Mouse (Mus musculus) neural tube, embryonic 12.5 days (tissue): ENCODE measurements around the gene Miox. TPM values are rescaled to one million over a fixed set of nuclear protein-coding genes. Genes with fewer than 3 reads are reported as not detected.

ENCODE experiments used
- microRNA-seq: library from miRNA; unstranded; fragments of <30 nt; microRNA quantifications from one replicate; pipeline ENCODE4, GENCODE M21; 2017
- polyA plus RNA-seq: library from polyadenylated mRNA; unstranded; fragments of >200 nt; fragmentation: Nextera tagmentation; extraction: Ambion mirVana; gene quantifications from 2 replicates; pipeline ENCODE4 v1.2.1, GENCODE M21; 2016

Gene Miox
- polyA plus RNA-seq, 1 experiment from 2014 or later = not detected

Small RNAs within 50 kb of the gene (microRNA-seq; reads per million reads assigned to microRNA genes)
- gene Mir6959 = 0.87 reads per million

Other genes with a start within 250 kb of the Miox start
- gene Selenoo, start 245.3 kb upstream of the Miox start, polyA plus RNA-seq = 23.2 and 27.2 TPM in 2 replicates
- 18.7 and 20.6 TPM in 2 replicates for gene Tubgcp6, start 211.3 kb upstream of the Miox start, polyA plus RNA-seq
- 23.6 and 25.1 TPM in 2 replicates for gene Hdac10, start 205.7 kb upstream of the Miox start, polyA plus RNA-seq
- gene Mapk12, start 193.7 kb upstream of the Miox start, polyA plus RNA-seq = 11.7 and 13.4 TPM in 2 replicates
- 45.7 and 46.6 TPM in 2 replicates for gene Mapk11, start 184.8 kb upstream of the Miox start, polyA plus RNA-seq
- 123 and 126 TPM in 2 replicates for gene Plxnb2, start 153.6 kb upstream of the Miox start, polyA plus RNA-seq
- gene Dennd6b, start 137.9 kb upstream of the Miox start, polyA plus RNA-seq = 55.5 and 62.6 TPM in 2 replicates
- gene Ppp6r2, start 122.8 kb upstream of the Miox start, polyA plus RNA-seq = 56.9 and 69.7 TPM in 2 replicates
- gene Sbf1, start 19.1 kb upstream of the Miox start, polyA plus RNA-seq = 88.9 and 90.5 TPM in 2 replicates
- not detected in 2 replicates for gene Adm2, start 11.7 kb upstream of the Miox start, polyA plus RNA-seq
- gene Lmf2, start 21.3 kb downstream of the Miox start, polyA plus RNA-seq = 38.8 and 42.2 TPM in 2 replicates
- 133 and 139 TPM in 2 replicates for gene Ncaph2, start 21.3 kb downstream of the Miox start, polyA plus RNA-seq
- gene Sco2, start 39.4 kb downstream of the Miox start, polyA plus RNA-seq = 7.8 and 8.8 TPM in 2 replicates
- gene Tymp, start 42.6 kb downstream of the Miox start, polyA plus RNA-seq = 1.6 and 1.7 TPM in 2 replicates
- 0.30 and 0.54 TPM in 2 replicates for gene Odf3b, start 44.9 kb downstream of the Miox start, polyA plus RNA-seq
- not detected in 2 replicates for gene Klhdc7b, start 50.5 kb downstream of the Miox start, polyA plus RNA-seq
- not detected in 2 replicates for gene Syce3, start 76.1 kb downstream of the Miox start, polyA plus RNA-seq
- gene Cpt1b, start 91.5 kb downstream of the Miox start, polyA plus RNA-seq = 0.85 and 1.4 TPM in 2 replicates
- 5.2 and 5.3 TPM in 2 replicates for gene C730034F03Rik, start 95.2 kb downstream of the Miox start, polyA plus RNA-seq
- not detected in 2 replicates for gene Gm44502, start 95.3 kb downstream of the Miox start, polyA plus RNA-seq
- 79.3 and 80.1 TPM in 2 replicates for gene Chkb, start 95.5 kb downstream of the Miox start, polyA plus RNA-seq
- gene Mapk8ip2, start 119.5 kb downstream of the Miox start, polyA plus RNA-seq = 61.7 and 62.5 TPM in 2 replicates
- 15.4 and 15.6 TPM in 2 replicates for gene Arsa, start 143.0 kb downstream of the Miox start, polyA plus RNA-seq
- 4.8 and 7.1 TPM in 2 replicates for gene Shank3, start 165.2 kb downstream of the Miox start, polyA plus RNA-seq
- gene Acr, start 233.9 kb downstream of the Miox start, polyA plus RNA-seq = 1.0 TPM in 2 replicates